Mouse (Mus musculus) lung, embryonic 15.5 days (tissue): ENCODE measurements around the gene Gtpbp4. TPM values are rescaled to one million over a fixed set of nuclear protein-coding genes. Genes with fewer than 3 reads are reported as not detected.
"Not testable (repeated sequence)": the region's sequence is repeated elsewhere in the genome, so short reads cannot be mapped to it uniquely, and the experiment has no call there.

Experiments used
- ATAC-seq: fragments of 200-750 bp; cut with Nextera tagmentation; 2 replicates; pipeline ENCODE4 v1.8.0; 2017; ENCODE audit warnings: moderate number of reproducible peaks, borderline replicate concordance; ENCODE audit not compliant: low FRiP score, low TSS enrichment; ENCODE audit errors: extremely low read depth
- H3K27ac ChIP-seq: fragments of 300-500 bp; sonication (generic); 2 replicates; pipeline ENCODE4 v1.5.1; 2015; ENCODE audit warnings: moderate library complexity, mild to moderate bottlenecking, inconsistent platforms
- H3K27me3 ChIP-seq: fragments of 300-500 bp; sonication (generic); 2 replicates; pipeline ENCODE4 v1.6.1; 2015; ENCODE audit warnings: inconsistent platforms
- H3K36me3 ChIP-seq: fragments of 300-500 bp; sonication (generic); 2 replicates; pipeline ENCODE4 v1.6.1; 2015; ENCODE audit warnings: inconsistent platforms
- H3K4me1 ChIP-seq: fragments of 300-500 bp; sonication (generic); 2 replicates; pipeline ENCODE4 v1.6.1; 2015; ENCODE audit warnings: inconsistent platforms
- H3K4me2 ChIP-seq: fragments of 300-500 bp; sonication (generic); 2 replicates; pipeline ENCODE4 v1.6.1; 2015; ENCODE audit warnings: inconsistent platforms, mild to moderate bottlenecking, moderate library complexity
- H3K4me3 ChIP-seq: fragments of 300-500 bp; sonication (generic); 2 replicates; pipeline ENCODE4 v1.5.1; 2015; ENCODE audit warnings: mild to moderate bottlenecking, inconsistent platforms
- H3K9ac ChIP-seq: fragments of 300-500 bp; sonication (generic); 2 replicates; pipeline ENCODE4 v1.6.1; 2015; ENCODE audit warnings: inconsistent platforms
- H3K9me3 ChIP-seq: fragments of 300-500 bp; sonication (generic); 2 replicates; pipeline ENCODE4 v1.6.1; 2016; ENCODE audit warnings: inconsistent platforms
- WGBS: fragments of 180-500 bp; shearing (Covaris S2); methylation state at CpG from one replicate; pipeline ENCODE4 v1.1.7; 2015; 5-methylcytosine and 5-hydroxymethylcytosine counted together
- polyA plus RNA-seq: library from polyadenylated mRNA; unstranded; fragments of >200 nt; fragmentation: Nextera tagmentation; extraction: Ambion mirVana; gene quantifications from 2 replicates; pipeline ENCODE4 v1.2.1, GENCODE M21; 2015

Gtpbp4 gene
- polyA plus RNA-seq, 1 experiment from 2014 or later, result 78.8 TPM

- WGBS, result 9% methylated on average over 8 of the region's 8 CpGs
- no peaks in the 10 kb centered on the region for H3K36me3 ChIP-seq
- H3K27ac ChIP-seq, result no peak overlapping the region
- no peaks in the 10 kb centered on the region for H3K27me3 ChIP-seq
- no peak overlapping the region for H3K4me3 ChIP-seq
- ATAC-seq, result no peak
- H3K4me1 ChIP-seq, result no peaks in the 10 kb centered on the region
- H3K9ac ChIP-seq, result no peak overlapping the region
- no peak overlapping the region for H3K4me2 ChIP-seq
- H3K9me3 ChIP-seq, result no peaks in the 10 kb centered on the region
Measured at GRCm38 (mm10) chr13:9017190-9017589, 21.3 kb upstream of the Gtpbp4 start.

- no peak overlapping the region for H3K4me2 ChIP-seq
- H3K27me3 ChIP-seq, result no peaks in the 10 kb centered on the region
- no peaks in the 10 kb centered on the region for H3K36me3 ChIP-seq
- ATAC-seq, result no peak
- H3K4me1 ChIP-seq, result no peaks in the 10 kb centered on the region
- no peaks in the 10 kb centered on the region for H3K9me3 ChIP-seq
- H3K4me3 ChIP-seq, result no peak overlapping the region
- H3K9ac ChIP-seq, result no peak overlapping the region
- H3K27ac ChIP-seq, result no peak overlapping the region
- 16% methylated on average over 3 of the region's 3 CpGs for WGBS
Measured at GRCm38 (mm10) chr13:9014431-9014830, 18.5 kb upstream of the Gtpbp4 start.

- no peaks in the 10 kb centered on the region for H3K4me1 ChIP-seq
- ATAC-seq, result no peak
- WGBS, result 41% methylated on average over 1 of the region's 1 CpGs
- H3K4me2 ChIP-seq, result no peak overlapping the region
- no peak overlapping the region for H3K9ac ChIP-seq
- no peaks in the 10 kb centered on the region for H3K9me3 ChIP-seq
- H3K36me3 ChIP-seq, result no peaks in the 10 kb centered on the region
- no peak overlapping the region for H3K4me3 ChIP-seq
- H3K27ac ChIP-seq, result no peak overlapping the region
- H3K27me3 ChIP-seq, result no peaks in the 10 kb centered on the region
Measured at GRCm38 (mm10) chr13:9013483-9013882, 17.6 kb upstream of the Gtpbp4 start.

- no peak overlapping the region for H3K9ac ChIP-seq
- WGBS, result 44% methylated on average over 12 of the region's 12 CpGs
- no peaks in the 10 kb centered on the region for H3K27me3 ChIP-seq
- H3K4me1 ChIP-seq, result no peaks in the 10 kb centered on the region
- no peak overlapping the region for H3K4me2 ChIP-seq
- peak; percentile 81; the same call in 1 of the 2 replicates for ATAC-seq
- no peaks in the 10 kb centered on the region for H3K36me3 ChIP-seq
- no peaks in the 10 kb centered on the region for H3K9me3 ChIP-seq
- no peak overlapping the region for H3K4me3 ChIP-seq
- no peak overlapping the region for H3K27ac ChIP-seq
Measured at GRCm38 (mm10) chr13:9011596-9012350, 15.9 kb upstream of the Gtpbp4 start.

- no peaks in the 10 kb centered on the region for H3K9me3 ChIP-seq
- no peak overlapping the region for H3K4me2 ChIP-seq
- H3K4me1 ChIP-seq, result no peaks in the 10 kb centered on the region
- no peaks in the 10 kb centered on the region for H3K36me3 ChIP-seq
- H3K9ac ChIP-seq, result no peak overlapping the region
- no peak overlapping the region for H3K27ac ChIP-seq
- 62% methylated on average over 2 of the region's 2 CpGs for WGBS
- no peak overlapping the region for H3K4me3 ChIP-seq
- no peak for ATAC-seq
- H3K27me3 ChIP-seq, result no peaks in the 10 kb centered on the region
Measured at GRCm38 (mm10) chr13:9003306-9003705, 7.4 kb upstream of the Gtpbp4 start.

- Histone ChIP-seq H3K9ac (no peak overlapping the region), H3K36me3 (no peaks in the 10 kb centered on the region), H3K27me3 (no peaks in the 10 kb centered on the region), H3K9me3 (no peaks in the 10 kb centered on the region), H3K4me2 (no peak overlapping the region), H3K4me1 (peaks cover 14% of the 10 kb centered on the region), H3K4me3 (no peak overlapping the region), H3K27ac (no peak overlapping the region)
- ATAC-seq, result no peak
- WGBS, result 83% methylated on average over 8 of the region's 8 CpGs
Measured at GRCm38 (mm10) chr13:8999464-8999863, 3.6 kb upstream of the Gtpbp4 start.

- 66% methylated on average over 5 of the region's 5 CpGs for WGBS
- not testable (repeated sequence) for ATAC-seq, H3K27me3 ChIP-seq, H3K36me3 ChIP-seq, H3K9ac ChIP-seq, H3K4me2 ChIP-seq, H3K9me3 ChIP-seq, H3K4me3 ChIP-seq, H3K27ac ChIP-seq
- peaks cover 15% of the 10 kb centered on the region for H3K4me1 ChIP-seq
Measured at GRCm38 (mm10) chr13:8997221-8997620, 1.3 kb upstream of the Gtpbp4 start.

GRCm38 (mm10) chr13:8995159-8995989 lies 509 bp downstream of the Gtpbp4 start:
- Histone ChIP-seq H3K36me3 (peaks cover 10% of the 10 kb centered on the region; the same call in 1 of the 2 replicates), H3K4me2 (peak overlapping the region; percentile 74), H3K4me3 (peak overlapping the region; percentile 97), H3K27ac (peak overlapping the region; percentile 53; the same call in 1 of the 2 replicates), H3K4me1 (peaks cover 15% of the 10 kb centered on the region), H3K9ac (peak overlapping the region; percentile 84), H3K27me3 (no peaks in the 10 kb centered on the region), H3K9me3 (no peaks in the 10 kb centered on the region)
- peak; percentile 54 for ATAC-seq
- 3% methylated on average over 33 of the region's 33 CpGs for WGBS

- WGBS, result 88% methylated on average over 6 of the region's 6 CpGs
- no peak overlapping the region for H3K4me3 ChIP-seq
- H3K9ac ChIP-seq, result no peak overlapping the region
- H3K9me3 ChIP-seq, result no peaks in the 10 kb centered on the region
- H3K27ac ChIP-seq, result no peak overlapping the region
- no peak overlapping the region for H3K4me2 ChIP-seq
- H3K27me3 ChIP-seq, result no peaks in the 10 kb centered on the region
- peaks cover 23% of the 10 kb centered on the region; the same call in 1 of the 2 replicates for H3K36me3 ChIP-seq
- no peak for ATAC-seq
- peaks cover 15% of the 10 kb centered on the region for H3K4me1 ChIP-seq
Measured at GRCm38 (mm10) chr13:8992231-8992630, 3.7 kb downstream of the Gtpbp4 start.

GRCm38 (mm10) chr13:8972972-8973371 lies 22.9 kb downstream of the Gtpbp4 start:
- no peaks in the 10 kb centered on the region for H3K4me1 ChIP-seq
- H3K4me3 ChIP-seq, result no peak overlapping the region
- H3K27me3 ChIP-seq, result no peaks in the 10 kb centered on the region
- H3K27ac ChIP-seq, result no peak overlapping the region
- no peak overlapping the region for H3K9ac ChIP-seq
- ATAC-seq, result no peak
- H3K36me3 ChIP-seq, result peaks cover 82% of the 10 kb centered on the region
- H3K9me3 ChIP-seq, result no peaks in the 10 kb centered on the region
- H3K4me2 ChIP-seq, result no peak overlapping the region
- 95% methylated on average over 3 of the region's 3 CpGs for WGBS

- no peak overlapping the region for H3K4me3 ChIP-seq
- peaks cover 75% of the 10 kb centered on the region for H3K36me3 ChIP-seq
- no peaks in the 10 kb centered on the region for H3K27me3 ChIP-seq
- ATAC-seq, result no peak
- no peaks in the 10 kb centered on the region for H3K4me1 ChIP-seq
- no peak overlapping the region for H3K4me2 ChIP-seq
- no peak overlapping the region for H3K9ac ChIP-seq
- H3K9me3 ChIP-seq, result no peaks in the 10 kb centered on the region
- H3K27ac ChIP-seq, result no peak overlapping the region
Measured at GRCm38 (mm10) chr13:8972369-8972768, 23.5 kb downstream of the Gtpbp4 start.

GRCm38 (mm10) chr13:8967742-8968141 lies 28.1 kb downstream of the Gtpbp4 start:
- H3K4me1 ChIP-seq, result no peaks in the 10 kb centered on the region
- H3K9ac ChIP-seq, result no peak overlapping the region
- ATAC-seq, result no peak
- H3K4me3 ChIP-seq, result no peak overlapping the region
- 87% methylated on average over 8 of the region's 8 CpGs for WGBS
- H3K27me3 ChIP-seq, result no peaks in the 10 kb centered on the region
- no peak overlapping the region for H3K4me2 ChIP-seq
- H3K36me3 ChIP-seq, result peaks cover 30% of the 10 kb centered on the region
- H3K9me3 ChIP-seq, result no peaks in the 10 kb centered on the region
- no peak overlapping the region for H3K27ac ChIP-seq
